Mouse (Mus musculus): Measurements from ENCODE around the gene Mrpl10.

The Mrpl10 gene

GRCm38 (mm10) chr11:97029686-97030417, 11.5 kb upstream of the Mrpl10 start, which contains the start of gene Scrn2:
Gene Scrn2, plus strand, starts transcription at chr11:97029938.
- peak; percentile 70 for DNase-seq

GRCm38 (mm10) chr11:97030426-97030825, 10.9 kb upstream of the Mrpl10 start:
- DNase-seq: no peak

- no peak for DNase-seq
These were observed 9.4 kb upstream of the Mrpl10 start for GRCm38 (mm10) chr11:97031977-97032376.

- DNase-seq: no peak
These were observed 8.9 kb upstream of the Mrpl10 start for GRCm38 (mm10) chr11:97032499-97032898.

- DNase-seq: no peak
These were observed 7.6 kb upstream of the Mrpl10 start for GRCm38 (mm10) chr11:97033781-97034180.

GRCm38 (mm10) chr11:97036141-97036540, 5.2 kb upstream of the Mrpl10 start:
- peak; percentile 56 for DNase-seq

- DNase-seq: no peak
These were observed 2.5 kb upstream of the Mrpl10 start for GRCm38 (mm10) chr11:97038881-97039280.

- no peak for DNase-seq
These were observed 899 bp upstream of the Mrpl10 start for GRCm38 (mm10) chr11:97040301-97041021.

GRCm38 (mm10) chr11:97044902-97045301, 3.5 kb downstream of the Mrpl10 start:
- no peak for DNase-seq

- no peak for DNase-seq
These were observed 4.5 kb downstream of the Mrpl10 start for GRCm38 (mm10) chr11:97045861-97046260.

GRCm38 (mm10) chr11:97048090-97048650, 6.8 kb downstream of the Mrpl10 start:
- no peak for DNase-seq

GRCm38 (mm10) chr11:97049492-97050085, 8.2 kb downstream of the Mrpl10 start:
- no peak for DNase-seq

- peak; percentile 82 for DNase-seq
These were observed 9.0 kb downstream of the Mrpl10 start, which contains the start of gene Osbpl7 for GRCm38 (mm10) chr11:97050216-97050943. Gene Osbpl7, plus strand, starts transcription at chr11:97050628.

- DNase-seq: no peak
These were observed 9.7 kb downstream of the Mrpl10 start for GRCm38 (mm10) chr11:97050944-97051586.

- DNase-seq: no peak
These were observed 10.9 kb downstream of the Mrpl10 start for GRCm38 (mm10) chr11:97052219-97052646.

GRCm38 (mm10) chr11:97063274-97063920, 22.0 kb downstream of the Mrpl10 start:
- DNase-seq: no peak

- DNase-seq: no peak
These were observed 22.5 kb downstream of the Mrpl10 start for GRCm38 (mm10) chr11:97063921-97064295.

- DNase-seq: no peak
These were observed 24.4 kb downstream of the Mrpl10 start for GRCm38 (mm10) chr11:97065538-97066295.

GRCm38 (mm10) chr11:97066656-97067360, 25.4 kb downstream of the Mrpl10 start:
- DNase-seq: no peak

- DNase-seq: no peak
These were observed 28.0 kb downstream of the Mrpl10 start for GRCm38 (mm10) chr11:97069333-97069732.
